Mouse (Mus musculus) liver, adult (tissue): Measurements from ENCODE around the gene Rrp15.

Source experiments
- GATA4 ChIP-seq: IDR thresholded peaks from 2 replicates; pipeline ENCODE4 v1.6.1; 2014; ENCODE audit warnings: mild to moderate bottlenecking, low read length; ENCODE audit not compliant: insufficient replicate concordance

Rrp15 gene

GRCm38 (mm10) chr1:186748724-186749653, at the start of gene Rrp15:
Gene Rrp15, minus strand, starts transcription at chr1:186749358.
- no peak for TF ChIP-seq GATA4

- TF ChIP-seq GATA4: no peak
These were observed 48.8 kb upstream of the Rrp15 start for GRCm38 (mm10) chr1:186797991-186798390.

- no peak for TF ChIP-seq GATA4
These were observed 36.2 kb upstream of the Rrp15 start for GRCm38 (mm10) chr1:186785359-186785758.

- TF ChIP-seq GATA4: no peak
These were observed 31.7 kb upstream of the Rrp15 start for GRCm38 (mm10) chr1:186780826-186781225.

DNA sequence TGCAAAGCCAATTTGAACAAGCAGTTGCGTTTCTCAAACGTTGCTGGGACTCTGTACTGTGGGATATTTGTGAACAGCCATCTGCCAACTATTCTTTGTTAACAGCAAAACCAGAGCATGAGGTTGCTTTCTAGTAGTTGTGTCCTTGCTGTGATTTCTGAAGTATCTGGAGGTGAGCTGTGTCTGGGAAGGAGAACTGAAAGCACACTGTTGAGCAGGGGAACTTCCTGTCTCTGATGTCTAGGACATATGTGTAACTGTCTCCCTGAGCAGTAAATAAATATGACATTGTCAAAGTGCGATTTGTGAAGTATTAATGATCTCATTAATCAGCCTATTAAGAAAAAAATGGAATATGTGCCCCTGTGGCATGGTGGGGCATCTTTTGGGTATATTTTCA, 24.0 kb upstream of the Rrp15 start:
- no peak for TF ChIP-seq GATA4

GRCm38 (mm10) chr1:186772547-186773077, 23.5 kb upstream of the Rrp15 start:
- TF ChIP-seq GATA4: no peak

GRCm38 (mm10) chr1:186772005-186772404, 22.8 kb upstream of the Rrp15 start:
- TF ChIP-seq GATA4: no peak

DNA sequence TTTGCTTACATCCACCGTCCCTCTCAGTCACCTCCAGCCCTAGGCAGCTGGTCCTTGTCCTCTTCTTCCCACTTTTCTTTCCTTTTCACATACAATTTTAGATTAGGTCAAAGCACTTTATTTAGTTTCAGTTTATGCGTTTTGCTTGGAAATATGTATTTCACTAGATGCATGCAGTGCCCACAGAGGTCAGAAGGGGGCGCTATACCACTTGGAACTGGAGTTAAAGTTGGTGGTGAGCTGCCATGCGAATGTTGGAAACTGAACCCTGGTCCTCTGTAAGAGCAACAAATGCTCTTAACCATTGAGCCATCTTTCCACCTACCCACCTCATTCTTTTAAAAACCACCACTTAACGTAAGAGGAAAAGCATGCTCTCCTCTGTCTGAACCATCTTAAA, 21.5 kb upstream of the Rrp15 start:
- no peak for TF ChIP-seq GATA4

DNA sequence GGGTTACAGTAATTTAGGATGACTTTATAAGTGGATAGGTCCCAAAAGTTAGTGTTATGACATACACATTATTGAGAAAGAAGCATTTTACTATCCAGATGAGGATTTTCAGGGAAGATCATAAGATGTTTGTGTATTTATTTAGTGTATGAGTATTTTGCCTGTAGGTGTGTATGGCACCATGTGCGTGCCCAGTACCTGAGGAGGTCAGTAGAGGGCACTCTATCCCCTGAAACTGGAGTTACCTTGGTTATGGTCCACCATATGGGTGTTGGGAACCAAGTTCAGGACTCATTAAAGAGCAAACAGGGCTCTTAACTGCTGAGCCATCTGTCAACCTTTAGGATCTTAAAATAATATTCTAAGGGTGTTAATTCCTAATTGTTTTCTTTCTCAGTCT, 19.2 kb upstream of the Rrp15 start:
- no peak for TF ChIP-seq GATA4

DNA sequence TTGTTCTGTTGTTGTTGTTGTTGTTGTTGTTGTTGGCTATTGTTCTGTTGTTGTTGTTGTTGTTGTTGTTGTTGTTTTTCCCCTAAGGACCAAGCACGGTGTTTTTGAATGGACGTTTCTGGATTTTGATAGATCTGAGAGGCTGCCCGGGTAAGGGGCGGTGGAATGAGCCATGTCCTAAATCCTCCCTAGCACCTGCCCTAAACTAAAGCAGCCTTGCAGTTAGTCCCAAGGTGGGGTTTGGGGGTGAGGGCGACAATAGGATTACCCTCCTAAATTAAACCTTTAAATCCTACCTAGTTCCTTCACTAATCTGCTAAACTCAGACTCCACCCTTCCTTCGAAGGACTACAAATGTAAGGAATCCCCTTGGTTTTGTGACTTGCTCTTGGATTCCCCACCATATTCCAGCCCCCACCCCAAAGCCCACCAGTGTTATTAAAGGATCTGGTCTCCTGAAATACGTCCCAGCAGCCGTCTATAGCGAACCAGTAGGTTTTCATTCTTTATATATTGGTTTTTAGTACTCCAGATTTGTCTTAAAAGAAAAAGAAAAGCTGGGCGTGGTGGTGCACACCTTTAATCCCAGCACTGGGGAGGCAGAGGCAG, 621 bp upstream of the Rrp15 start:
- TF ChIP-seq GATA4: no peak

DNA sequence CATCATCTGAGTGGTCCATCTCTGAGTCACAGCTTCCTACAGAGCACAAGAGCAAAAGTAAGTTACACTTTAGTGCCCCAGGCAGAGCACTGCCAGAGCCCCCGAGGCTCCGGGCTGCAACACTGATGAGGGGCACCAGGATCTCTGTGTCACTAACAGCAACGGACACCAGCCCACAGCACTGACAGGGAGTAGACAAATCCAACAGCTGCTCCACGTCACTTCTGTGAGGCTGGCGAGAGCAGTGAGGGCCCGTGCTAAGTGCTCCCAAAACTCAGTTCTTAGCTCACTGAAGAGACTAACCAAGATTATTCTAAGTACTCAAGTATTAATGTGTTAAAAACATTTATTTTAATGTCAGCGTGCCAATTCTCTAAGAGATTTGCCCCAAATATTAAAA, 9.3 kb downstream of the Rrp15 start:
- TF ChIP-seq GATA4: no peak

GRCm38 (mm10) chr1:186735537-186735936, 13.6 kb downstream of the Rrp15 start:
- TF ChIP-seq GATA4: no peak

DNA sequence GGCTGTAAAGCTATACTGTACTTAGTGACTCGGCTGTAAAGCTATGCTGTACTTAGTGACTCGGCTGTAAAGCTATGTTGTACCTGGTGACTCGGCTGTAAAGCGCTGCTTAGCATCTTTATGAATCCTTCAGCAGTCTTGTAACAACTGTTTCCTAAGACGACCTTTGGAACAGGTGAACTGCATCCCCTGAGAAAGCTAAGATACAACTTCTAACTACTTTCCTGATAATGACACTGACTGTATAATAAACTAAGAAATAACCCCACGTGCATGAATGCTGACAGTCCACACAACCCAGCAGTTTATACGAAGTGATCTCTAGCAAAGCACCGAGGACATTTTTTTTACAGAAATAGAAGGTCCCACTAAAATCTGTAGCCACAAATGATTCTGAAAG, 16.1 kb downstream of the Rrp15 start:
- TF ChIP-seq GATA4: no peak

DNA sequence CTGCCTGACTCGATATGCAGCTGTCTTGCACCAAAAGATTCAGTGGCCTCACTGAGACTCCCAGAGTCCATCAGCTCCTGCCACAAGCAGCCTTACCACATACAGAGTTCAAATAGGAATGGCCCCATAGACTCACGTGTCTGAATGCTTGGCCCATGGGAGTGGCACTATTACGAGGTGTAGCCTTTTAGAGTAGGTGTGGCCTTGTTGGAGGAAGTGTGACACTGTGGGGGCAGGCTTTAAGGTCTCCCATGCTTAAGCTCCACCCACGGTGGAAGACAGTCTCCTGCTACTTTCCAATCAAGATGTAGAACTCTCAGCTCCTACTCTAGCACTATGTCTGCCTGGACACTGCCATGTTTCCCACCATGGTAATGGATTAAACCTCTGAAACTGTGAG, 20.4 kb downstream of the Rrp15 start:
- TF ChIP-seq GATA4: no peak

DNA sequence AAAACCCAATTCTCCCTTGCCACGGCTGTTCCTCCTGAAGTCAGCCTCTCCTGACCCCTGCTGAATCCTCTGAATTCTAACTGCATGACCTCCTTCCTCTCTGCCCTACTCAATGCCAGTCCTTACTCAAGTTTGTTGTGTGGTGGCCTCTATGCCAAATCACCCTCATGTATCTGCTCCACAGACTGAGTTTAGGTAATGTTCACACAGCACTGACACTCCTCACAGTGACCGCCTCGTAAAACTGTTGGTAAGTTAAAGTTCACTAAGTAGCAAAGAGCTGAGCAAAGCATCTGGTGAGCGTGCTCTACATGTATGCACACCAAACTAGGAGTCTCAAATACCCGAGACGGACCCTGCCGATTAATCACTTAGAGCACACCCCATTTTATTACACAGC, 23.0 kb downstream of the Rrp15 start:
- no peak for TF ChIP-seq GATA4

- no peak for TF ChIP-seq GATA4
These were observed 26.9 kb downstream of the Rrp15 start for GRCm38 (mm10) chr1:186722299-186722698.

DNA sequence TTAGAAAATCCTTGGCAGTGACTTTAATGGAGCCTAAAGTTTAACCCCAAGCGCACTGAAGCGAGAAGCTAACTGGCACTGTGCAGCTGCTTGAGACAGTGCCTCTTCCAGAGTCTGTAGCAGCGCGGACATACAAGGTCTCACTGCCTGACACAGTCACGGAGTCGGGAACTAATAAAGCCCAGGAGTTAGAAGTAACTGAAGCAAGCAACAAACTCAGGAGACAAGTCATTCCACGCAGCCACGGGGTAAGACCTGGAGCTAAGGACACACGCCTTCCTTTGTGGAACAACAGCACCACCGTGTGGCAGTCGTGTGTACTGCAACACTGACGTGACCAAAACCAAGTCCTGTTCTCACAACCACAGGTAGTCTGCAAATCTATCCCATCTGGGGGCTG, 27.3 kb downstream of the Rrp15 start:
- no peak for TF ChIP-seq GATA4

GRCm38 (mm10) chr1:186721166-186721565, 28.0 kb downstream of the Rrp15 start:
- TF ChIP-seq GATA4: no peak
